Mouse (Mus musculus): ENCODE results near the gene Lyrm1. TPM values are rescaled to one million over a fixed set of nuclear protein-coding genes. Genes with fewer than 3 reads are reported as not detected.

Lyrm1 gene
- polyA plus RNA-seq (2015; fragmentation: Nextera tagmentation; extraction: Ambion mirVana) = 20.0 and 20.1 TPM in 2 replicates

GRCm38 (mm10) chr7:119895639-119896512, at the start of gene Lyrm1, which contains the start of gene Dcun1d3:
Gene Lyrm1 (plus strand): TSS chr7:119895861.
Gene Dcun1d3 (minus strand): TSS chr7:119896298.
- Histone ChIP-seq H3K4me3 (peak within 1 kb of the TSS; percentile 72), H3K36me3 (no peaks in the 10 kb centered on the region), H3K9ac (peak within 1 kb of the TSS; percentile 96), H3K4me1 (replicated peaks) (peaks cover 41% of the 10 kb centered on the region), H3K27me3 (no peaks in the 10 kb centered on the region), H3K9me3 (no peaks in the 10 kb centered on the region), H3K27ac (replicated peaks) (peak within 1 kb of the TSS; percentile 97), H3K4me2 (peak within 1 kb of the TSS; percentile 73)
- ATAC-seq (ENCODE audit: low read depth) = peak; percentile 99
- WGBS = under 1% methylated on average over 62 of the region's 63 CpGs

- no peaks in the 10 kb centered on the region for H3K4me1 ChIP-seq (replicated peaks)
- 92% methylated on average over 2 of the region's 2 CpGs for WGBS
Measured at GRCm38 (mm10) chr7:119847396-119847795, 48.3 kb upstream of the Lyrm1 start.

GRCm38 (mm10) chr7:119849096-119849495, 46.6 kb upstream of the Lyrm1 start:
- Histone ChIP-seq H3K36me3 (peaks cover 10% of the 10 kb centered on the region; the same call in 1 of the 2 replicates), H3K4me3 (no peak overlapping the region), H3K9ac (no peak overlapping the region), H3K4me1 (replicated peaks) (no peaks in the 10 kb centered on the region), H3K9me3 (no peaks in the 10 kb centered on the region), H3K27me3 (no peaks in the 10 kb centered on the region), H3K4me2 (no peak overlapping the region), H3K27ac (replicated peaks) (no peak overlapping the region)
- 3% methylated on average over 1 of the region's 1 CpGs for WGBS
- ATAC-seq (ENCODE audit: low read depth) = no peak

More at GRCm38 (mm10) chr7:119847396-119847795, 48.3 kb upstream of the Lyrm1 start:
- ATAC-seq (ENCODE audit: low read depth) = no peak
- Histone ChIP-seq H3K9ac (no peak overlapping the region), H3K27ac (replicated peaks) (no peak overlapping the region), H3K9me3 (no peaks in the 10 kb centered on the region), H3K36me3 (no peaks in the 10 kb centered on the region; the same call in 1 of the 2 replicates), H3K27me3 (no peaks in the 10 kb centered on the region), H3K4me3 (no peak overlapping the region), H3K4me2 (no peak overlapping the region)

GRCm38 (mm10) chr7:119850737-119851136, 44.9 kb upstream of the Lyrm1 start:
- H3K4me2 ChIP-seq = no peak overlapping the region
- H3K27me3 ChIP-seq = no peaks in the 10 kb centered on the region
- ATAC-seq (ENCODE audit: low read depth) = no peak
- no peak overlapping the region for H3K9ac ChIP-seq
- H3K9me3 ChIP-seq = no peaks in the 10 kb centered on the region
- WGBS = 86% methylated on average over 5 of the region's 5 CpGs
- H3K4me3 ChIP-seq = no peak overlapping the region
- H3K4me1 ChIP-seq (replicated peaks) = no peaks in the 10 kb centered on the region
- H3K27ac ChIP-seq (replicated peaks) = no peak overlapping the region
- H3K36me3 ChIP-seq = peaks cover 11% of the 10 kb centered on the region; the same call in 1 of the 2 replicates

GRCm38 (mm10) chr7:119852494-119852893, 43.2 kb upstream of the Lyrm1 start:
- Histone ChIP-seq H3K9ac (no peak overlapping the region), H3K9me3 (no peaks in the 10 kb centered on the region), H3K4me1 (replicated peaks) (no peaks in the 10 kb centered on the region), H3K4me2 (no peak overlapping the region), H3K36me3 (peaks cover 18% of the 10 kb centered on the region), H3K4me3 (no peak overlapping the region), H3K27ac (replicated peaks) (no peak overlapping the region), H3K27me3 (no peaks in the 10 kb centered on the region)
- ATAC-seq (ENCODE audit: low read depth) = no peak

- Histone ChIP-seq H3K9me3 (no peaks in the 10 kb centered on the region), H3K9ac (no peak overlapping the region), H3K4me3 (no peak overlapping the region), H3K36me3 (peaks cover 23% of the 10 kb centered on the region), H3K27me3 (no peaks in the 10 kb centered on the region), H3K4me1 (replicated peaks) (no peaks in the 10 kb centered on the region), H3K4me2 (no peak overlapping the region), H3K27ac (replicated peaks) (no peak overlapping the region)
- no peak for ATAC-seq (ENCODE audit: low read depth)
- 100% methylated on average over 1 of the region's 1 CpGs for WGBS
Measured at GRCm38 (mm10) chr7:119853186-119853585, 42.5 kb upstream of the Lyrm1 start.

GRCm38 (mm10) chr7:119854362-119854761, 41.3 kb upstream of the Lyrm1 start:
- H3K27me3 ChIP-seq = no peaks in the 10 kb centered on the region
- peaks cover 31% of the 10 kb centered on the region for H3K36me3 ChIP-seq
- no peak overlapping the region for H3K9ac ChIP-seq
- no peak overlapping the region for H3K27ac ChIP-seq (replicated peaks)
- no peaks in the 10 kb centered on the region for H3K9me3 ChIP-seq
- no peak overlapping the region for H3K4me2 ChIP-seq
- no peak overlapping the region for H3K4me3 ChIP-seq
- H3K4me1 ChIP-seq (replicated peaks) = no peaks in the 10 kb centered on the region
- 99% methylated on average over 2 of the region's 2 CpGs for WGBS
- ATAC-seq (ENCODE audit: low read depth) = no peak

- H3K27ac ChIP-seq (replicated peaks) = no peak overlapping the region
- no peak for ATAC-seq (ENCODE audit: low read depth)
- H3K4me2 ChIP-seq = no peak overlapping the region
- H3K27me3 ChIP-seq = no peaks in the 10 kb centered on the region
- H3K9ac ChIP-seq = no peak overlapping the region
- H3K36me3 ChIP-seq = peaks cover 35% of the 10 kb centered on the region
- no peaks in the 10 kb centered on the region for H3K9me3 ChIP-seq
- no peak overlapping the region for H3K4me3 ChIP-seq
- H3K4me1 ChIP-seq (replicated peaks) = no peaks in the 10 kb centered on the region
Measured at GRCm38 (mm10) chr7:119855031-119855430, 40.6 kb upstream of the Lyrm1 start.

GRCm38 (mm10) chr7:119859476-119859875, 36.2 kb upstream of the Lyrm1 start:
- H3K4me3 ChIP-seq = no peak overlapping the region
- peaks cover 24% of the 10 kb centered on the region for H3K36me3 ChIP-seq
- H3K27ac ChIP-seq (replicated peaks) = no peak overlapping the region
- H3K9ac ChIP-seq = no peak overlapping the region
- WGBS = 85% methylated on average over 6 of the region's 6 CpGs
- H3K27me3 ChIP-seq = no peaks in the 10 kb centered on the region
- H3K9me3 ChIP-seq = no peaks in the 10 kb centered on the region
- H3K4me2 ChIP-seq = no peak overlapping the region
- H3K4me1 ChIP-seq (replicated peaks) = peaks cover 22% of the 10 kb centered on the region
- no peak for ATAC-seq (ENCODE audit: low read depth)

GRCm38 (mm10) chr7:119860116-119860515, 35.5 kb upstream of the Lyrm1 start:
- WGBS = 89% methylated on average over 3 of the region's 3 CpGs
- no peak for ATAC-seq (ENCODE audit: low read depth)

GRCm38 (mm10) chr7:119860554-119860953, 35.1 kb upstream of the Lyrm1 start:
- no peaks in the 10 kb centered on the region for H3K9me3 ChIP-seq
- no peaks in the 10 kb centered on the region for H3K27me3 ChIP-seq
- no peak for ATAC-seq (ENCODE audit: low read depth)
- peaks cover 24% of the 10 kb centered on the region for H3K36me3 ChIP-seq
- no peak overlapping the region for H3K4me3 ChIP-seq
- 87% methylated on average over 2 of the region's 2 CpGs for WGBS
- H3K4me2 ChIP-seq = no peak overlapping the region
- peaks cover 22% of the 10 kb centered on the region for H3K4me1 ChIP-seq (replicated peaks)
- no peak overlapping the region for H3K9ac ChIP-seq
- no peak overlapping the region for H3K27ac ChIP-seq (replicated peaks)

More at GRCm38 (mm10) chr7:119860116-119860515, 35.5 kb upstream of the Lyrm1 start:
- H3K4me2 ChIP-seq = no peak overlapping the region
- H3K4me3 ChIP-seq = no peak overlapping the region
- H3K4me1 ChIP-seq (replicated peaks) = peaks cover 22% of the 10 kb centered on the region
- no peaks in the 10 kb centered on the region for H3K27me3 ChIP-seq
- H3K36me3 ChIP-seq = peaks cover 24% of the 10 kb centered on the region
- H3K9me3 ChIP-seq = no peaks in the 10 kb centered on the region
- no peak overlapping the region for H3K27ac ChIP-seq (replicated peaks)
- no peak overlapping the region for H3K9ac ChIP-seq

- Histone ChIP-seq H3K27ac (replicated peaks) (peak overlapping the region; percentile 72), H3K27me3 (no peaks in the 10 kb centered on the region), H3K4me2 (no peak overlapping the region), H3K9me3 (no peaks in the 10 kb centered on the region), H3K36me3 (peaks cover 24% of the 10 kb centered on the region), H3K9ac (no peak overlapping the region), H3K4me3 (no peak overlapping the region), H3K4me1 (replicated peaks) (peaks cover 22% of the 10 kb centered on the region)
- no peak for ATAC-seq (ENCODE audit: low read depth)
Measured at GRCm38 (mm10) chr7:119860971-119861334, 34.7 kb upstream of the Lyrm1 start.

Data from neural tube, embryonic 13.5 days (tissue).